Mouse (Mus musculus): ENCODE data around the gene Trim63. TPM values are rescaled to one million over a fixed set of nuclear protein-coding genes. Genes with fewer than 3 reads are reported as not detected.
"Not testable (repeated sequence)": the region's sequence is repeated elsewhere in the genome, so short reads cannot be mapped to it uniquely, and the experiment has no call there.

Trim63 gene
- 0.36 and 0.87 TPM in 2 replicates for polyA plus RNA-seq (2016; fragmentation: Nextera tagmentation; extraction: Ambion mirVana)

GRCm38 (mm10) chr4:134314876-134315275, at the start of gene Trim63:
Gene Trim63, plus strand, starts transcription at chr4:134315120.
- Histone ChIP-seq H3K27me3 (ENCODE audit: low read depth, poor library complexity, severe bottlenecking) (0 out of 2 replicates have a peak, but pooled peaks cover 6% of the 10 kb centered on the region), H3K4me3 (no peak within 1 kb of the TSS), H3K9me3 (replicated peaks) (peaks cover 6% of the 10 kb centered on the region), H3K36me3 (no peaks in the 10 kb centered on the region), H3K27ac (replicated peaks) (peak within 1 kb of the TSS; percentile 50), H3K4me1 (peaks cover 16% of the 10 kb centered on the region)
- WGBS: 43% methylated on average over 11 of the region's 11 CpGs
- DNase-seq (ENCODE audit: low spot score): no peak

- DNase-seq (ENCODE audit: low spot score): no peak
- no peak overlapping the region for H3K27ac ChIP-seq (replicated peaks)
- no peaks in the 10 kb centered on the region for H3K27me3 ChIP-seq (ENCODE audit: low read depth, poor library complexity, severe bottlenecking)
- H3K4me3 ChIP-seq: no peak overlapping the region
- no peaks in the 10 kb centered on the region for H3K9me3 ChIP-seq (replicated peaks)
- WGBS: 77% methylated on average over 9 of the region's 9 CpGs
- H3K36me3 ChIP-seq: no peaks in the 10 kb centered on the region
- H3K4me1 ChIP-seq: no peaks in the 10 kb centered on the region
Measured at GRCm38 (mm10) chr4:134265860-134266585, 48.9 kb upstream of the Trim63 start.

GRCm38 (mm10) chr4:134268102-134268655, 46.7 kb upstream of the Trim63 start:
- Histone ChIP-seq H3K36me3 (no peaks in the 10 kb centered on the region), H3K27me3 (ENCODE audit: low read depth, poor library complexity, severe bottlenecking) (no peaks in the 10 kb centered on the region), H3K4me1 (peaks cover 9% of the 10 kb centered on the region), H3K27ac (replicated peaks) (no peak overlapping the region), H3K4me3 (no peak overlapping the region), H3K9me3 (replicated peaks) (no peaks in the 10 kb centered on the region)
- DNase-seq (ENCODE audit: low spot score): no peak
- WGBS: 87% methylated on average over 19 of the region's 19 CpGs

- H3K27me3 ChIP-seq (ENCODE audit: low read depth, poor library complexity, severe bottlenecking); H3K9me3 ChIP-seq (replicated peaks); H3K4me3 ChIP-seq; H3K36me3 ChIP-seq; H3K27ac ChIP-seq (replicated peaks); DNase-seq (ENCODE audit: low spot score): not testable (repeated sequence)
- H3K4me1 ChIP-seq: peaks cover 15% of the 10 kb centered on the region
Measured at GRCm38 (mm10) chr4:134269622-134270021, 45.3 kb upstream of the Trim63 start.

- no peaks in the 10 kb centered on the region for H3K27me3 ChIP-seq (ENCODE audit: low read depth, poor library complexity, severe bottlenecking)
Measured at GRCm38 (mm10) chr4:134271979-134272378, 42.9 kb upstream of the Trim63 start.

GRCm38 (mm10) chr4:134272731-134273416, 42.0 kb upstream of the Trim63 start:
- Histone ChIP-seq H3K4me1 (peaks cover 15% of the 10 kb centered on the region), H3K4me3 (peak overlapping the region; percentile 19), H3K27me3 (ENCODE audit: low read depth, poor library complexity, severe bottlenecking) (no peaks in the 10 kb centered on the region), H3K9me3 (replicated peaks) (no peaks in the 10 kb centered on the region), H3K27ac (replicated peaks) (no peak overlapping the region; the same call in 1 of the 2 replicates), H3K36me3 (peaks cover 25% of the 10 kb centered on the region)
- WGBS: 39% methylated on average over 13 of the region's 13 CpGs
- DNase-seq (ENCODE audit: low spot score): no peak

More at GRCm38 (mm10) chr4:134271979-134272378, 42.9 kb upstream of the Trim63 start:
- Histone ChIP-seq H3K9me3 (replicated peaks) (no peaks in the 10 kb centered on the region), H3K36me3 (peaks cover 16% of the 10 kb centered on the region), H3K27ac (replicated peaks) (no peak overlapping the region), H3K4me1 (peaks cover 15% of the 10 kb centered on the region), H3K4me3 (no peak overlapping the region)
- WGBS: 86% methylated on average over 7 of the region's 7 CpGs
- DNase-seq (ENCODE audit: low spot score): no peak

- Histone ChIP-seq H3K27ac (replicated peaks) (no peak overlapping the region; the same call in 1 of the 2 replicates), H3K9me3 (replicated peaks) (no peaks in the 10 kb centered on the region), H3K36me3 (peaks cover 33% of the 10 kb centered on the region), H3K27me3 (ENCODE audit: low read depth, poor library complexity, severe bottlenecking) (no peaks in the 10 kb centered on the region), H3K4me1 (peaks cover 15% of the 10 kb centered on the region), H3K4me3 (peak overlapping the region; percentile 19)
- 5% methylated on average over 14 of the region's 14 CpGs for WGBS
- no peak for DNase-seq (ENCODE audit: low spot score)
Measured at GRCm38 (mm10) chr4:134273417-134274345, 41.2 kb upstream of the Trim63 start.

GRCm38 (mm10) chr4:134284942-134285341, 30.0 kb upstream of the Trim63 start:
- Histone ChIP-seq H3K4me1 (peaks cover 29% of the 10 kb centered on the region), H3K9me3 (replicated peaks) (no peaks in the 10 kb centered on the region), H3K4me3 (no peak overlapping the region), H3K36me3 (peaks cover 51% of the 10 kb centered on the region), H3K27ac (replicated peaks) (no peak overlapping the region), H3K27me3 (ENCODE audit: low read depth, poor library complexity, severe bottlenecking) (no peaks in the 10 kb centered on the region)
- 90% methylated on average over 2 of the region's 2 CpGs for WGBS
- no peak for DNase-seq (ENCODE audit: low spot score)

- no peaks in the 10 kb centered on the region for H3K9me3 ChIP-seq (replicated peaks)
- H3K27me3 ChIP-seq (ENCODE audit: low read depth, poor library complexity, severe bottlenecking): no peaks in the 10 kb centered on the region
- DNase-seq (ENCODE audit: low spot score): no peak
- H3K4me1 ChIP-seq: peaks cover 29% of the 10 kb centered on the region
- H3K36me3 ChIP-seq: peaks cover 36% of the 10 kb centered on the region
- WGBS: 4% methylated on average over 59 of the region's 59 CpGs
- H3K4me3 ChIP-seq: peak overlapping the region; percentile 95
- H3K27ac ChIP-seq (replicated peaks): peak overlapping the region; percentile 100
Measured at GRCm38 (mm10) chr4:134286226-134287167, 28.4 kb upstream of the Trim63 start.

GRCm38 (mm10) chr4:134287168-134287564, 27.8 kb upstream of the Trim63 start:
- peak overlapping the region; percentile 95 for H3K4me3 ChIP-seq
- DNase-seq (ENCODE audit: low spot score): peak; percentile 96
- H3K4me1 ChIP-seq: peaks cover 29% of the 10 kb centered on the region
- WGBS: under 1% methylated on average over 59 of the region's 59 CpGs
- H3K27me3 ChIP-seq (ENCODE audit: low read depth, poor library complexity, severe bottlenecking): no peaks in the 10 kb centered on the region
- H3K36me3 ChIP-seq: peaks cover 29% of the 10 kb centered on the region
- peak overlapping the region; percentile 100 for H3K27ac ChIP-seq (replicated peaks)
- H3K9me3 ChIP-seq (replicated peaks): no peaks in the 10 kb centered on the region

- peak; percentile 86 for DNase-seq (ENCODE audit: low spot score)
- H3K27me3 ChIP-seq (ENCODE audit: low read depth, poor library complexity, severe bottlenecking): no peaks in the 10 kb centered on the region
- H3K4me1 ChIP-seq: peaks cover 29% of the 10 kb centered on the region
- peaks cover 25% of the 10 kb centered on the region for H3K36me3 ChIP-seq
- no peaks in the 10 kb centered on the region for H3K9me3 ChIP-seq (replicated peaks)
- H3K27ac ChIP-seq (replicated peaks): peak within 1 kb of the TSS; percentile 100
- WGBS: under 1% methylated on average over 35 of the region's 43 CpGs
- H3K4me3 ChIP-seq: peak within 1 kb of the TSS; percentile 95
Measured at GRCm38 (mm10) chr4:134287575-134288025, 27.3 kb upstream of the Trim63 start, which contains the start of gene Pdik1l. Gene Pdik1l, minus strand, starts transcription at chr4:134287895.

Measured in midbrain, embryonic 10.5 days (tissue).